ENCODE assay signal across 8 mouse cellular contexts in the genomic region with DNA sequence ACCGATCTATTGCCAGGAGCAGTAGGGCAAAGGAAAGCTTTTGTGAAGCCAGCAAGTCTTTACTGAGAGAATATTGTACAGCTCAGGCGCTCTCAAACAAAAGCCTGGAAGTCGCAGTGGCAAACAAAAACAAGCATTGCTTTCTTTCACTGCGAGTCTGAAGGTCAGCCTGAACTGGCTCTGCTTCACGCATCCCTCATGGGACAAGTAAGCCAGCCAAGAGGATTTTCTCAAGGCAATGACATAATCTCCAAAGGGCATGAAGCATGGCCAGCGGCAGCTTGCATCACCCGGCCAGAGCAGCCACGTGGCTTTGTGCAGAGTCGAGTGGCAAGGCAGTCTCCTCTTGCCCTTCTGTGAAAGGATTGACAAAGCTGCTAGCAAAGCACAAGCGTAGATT.
DNase-seq lines count a peak whose midpoint lies in the region; ATAC-seq lines count a peak whose summit lies in the region.

No protein-coding gene starts in this region.

- DNase-seq in cerebellum, adult 11 months = peak; percentile 4
- DNase-seq in 3134 (ENCODE audit: extremely low read depth, insufficient read length, low spot score) = peak; percentile 46
- peak; percentile 14 for DNase-seq in cerebellum, adult 9-11 months
- DNase-seq in heart, postnatal 25 days (ENCODE audit: low spot score) = peak; percentile 33
- peak; percentile 10 for DNase-seq in ovary, postnatal 10 days (ENCODE audit: low spot score)
- no peak for DNase-seq in natural killer cell, adult 2 months (ENCODE audit: low spot score in 2 of 2)

- no peak for ATAC-seq in cerebellum, adult (ENCODE audit: insufficient number of reproducible peaks, low FRiP score, low TSS enrichment)
- no peak for ATAC-seq in erythroblast, adult 5-6 weeks (replicated peaks; ENCODE audit: low FRiP score, poor library complexity, severe bottlenecking)

- intact Hi-C loops in heart, postnatal 25 days (cut with DNase I) = no loop called here

Comparison
In these comparisons a context has a peak if more than half of its experiments do, and no peak if none do; other contexts are left out.
1. DNase-seq: peak in cerebellum, adult 11 months (single experiment), 3134 (single experiment), cerebellum, adult 9-11 months (single experiment), heart, postnatal 25 days (single experiment) and ovary, postnatal 10 days (single experiment); none in natural killer cell, adult 2 months (0 of 2).